Mouse (Mus musculus): ENCODE measurements around the gene Bfsp2. TPM values are rescaled to one million over a fixed set of nuclear protein-coding genes. Genes with fewer than 3 reads are reported as not detected.

Gene Bfsp2
- polyA plus RNA-seq, 1 experiment from 2014 or later: 0.60 TPM

GRCm38 (mm10) chr9:103475414-103475813, 4.8 kb downstream of the Bfsp2 start:
- 61% methylated on average over 6 of the region's 6 CpGs for WGBS (ENCODE audit: insufficient replicate concordance)
- no peaks in the 10 kb centered on the region for H3K9me3 ChIP-seq (replicated peaks; ENCODE audit: control insufficient read depth, low read length)
- no peaks in the 10 kb centered on the region for H3K27me3 ChIP-seq (ENCODE audit: control insufficient read depth, insufficient read depth, low read length)
- no peak overlapping the region for H3K27ac ChIP-seq (ENCODE audit: low read depth, low read length)
- peaks cover 19% of the 10 kb centered on the region for H3K4me1 ChIP-seq (ENCODE audit: control insufficient read depth, insufficient read depth, low read length)
- no peak overlapping the region for H3K4me2 ChIP-seq
- no peak overlapping the region for H3K9ac ChIP-seq (ENCODE audit: low read depth, low read length)
- no peak overlapping the region for H3K4me3 ChIP-seq (ENCODE audit: low read depth, low read length)
- no peaks in the 10 kb centered on the region for H3K36me3 ChIP-seq (ENCODE audit: control insufficient read depth, insufficient read depth, low read length)
- ATAC-seq (replicated peaks; ENCODE audit: insufficient number of reproducible peaks, low FRiP score, low TSS enrichment): no peak

- no peak overlapping the region for H3K27ac ChIP-seq (ENCODE audit: low read depth, low read length)
- WGBS (ENCODE audit: insufficient replicate concordance): 47% methylated on average over 13 of the region's 13 CpGs
- no peak overlapping the region for H3K4me2 ChIP-seq
- H3K4me1 ChIP-seq (ENCODE audit: control insufficient read depth, insufficient read depth, low read length): peaks cover 14% of the 10 kb centered on the region
- no peaks in the 10 kb centered on the region for H3K9me3 ChIP-seq (replicated peaks; ENCODE audit: control insufficient read depth, low read length)
- no peaks in the 10 kb centered on the region for H3K36me3 ChIP-seq (ENCODE audit: control insufficient read depth, insufficient read depth, low read length)
- H3K27me3 ChIP-seq (ENCODE audit: control insufficient read depth, insufficient read depth, low read length): no peaks in the 10 kb centered on the region
- no peak overlapping the region for H3K4me3 ChIP-seq (ENCODE audit: low read depth, low read length)
- H3K9ac ChIP-seq (ENCODE audit: low read depth, low read length): no peak overlapping the region
- ATAC-seq (replicated peaks; ENCODE audit: insufficient number of reproducible peaks, low FRiP score, low TSS enrichment): no peak
Observed at GRCm38 (mm10) chr9:103473915-103474688, 6.1 kb downstream of the Bfsp2 start.

GRCm38 (mm10) chr9:103471784-103472183, 8.4 kb downstream of the Bfsp2 start:
- H3K9ac ChIP-seq (ENCODE audit: low read depth, low read length): 0 out of 2 replicates have a peak overlapping the region, but pooled peaks have one; percentile 16
- no peaks in the 10 kb centered on the region for H3K9me3 ChIP-seq (replicated peaks; ENCODE audit: control insufficient read depth, low read length)
- no peaks in the 10 kb centered on the region for H3K27me3 ChIP-seq (ENCODE audit: control insufficient read depth, insufficient read depth, low read length)
- no peak overlapping the region for H3K27ac ChIP-seq (ENCODE audit: low read depth, low read length)
- peak overlapping the region; percentile 38; the same call in 1 of the 2 replicates for H3K4me2 ChIP-seq
- H3K36me3 ChIP-seq (ENCODE audit: control insufficient read depth, insufficient read depth, low read length): no peaks in the 10 kb centered on the region
- H3K4me3 ChIP-seq (ENCODE audit: low read depth, low read length): no peak overlapping the region
- ATAC-seq (replicated peaks; ENCODE audit: insufficient number of reproducible peaks, low FRiP score, low TSS enrichment): no peak
- WGBS (ENCODE audit: insufficient replicate concordance): 36% methylated on average over 11 of the region's 11 CpGs
- H3K4me1 ChIP-seq (ENCODE audit: control insufficient read depth, insufficient read depth, low read length): peaks cover 14% of the 10 kb centered on the region

GRCm38 (mm10) chr9:103469516-103469915, 10.7 kb downstream of the Bfsp2 start:
- H3K27me3 ChIP-seq (ENCODE audit: control insufficient read depth, insufficient read depth, low read length): no peaks in the 10 kb centered on the region
- ATAC-seq (replicated peaks; ENCODE audit: insufficient number of reproducible peaks, low FRiP score, low TSS enrichment): no peak
- no peak overlapping the region for H3K27ac ChIP-seq (ENCODE audit: low read depth, low read length)
- peaks cover 11% of the 10 kb centered on the region for H3K4me1 ChIP-seq (ENCODE audit: control insufficient read depth, insufficient read depth, low read length)
- no peak overlapping the region for H3K4me3 ChIP-seq (ENCODE audit: low read depth, low read length)
- H3K9me3 ChIP-seq (replicated peaks; ENCODE audit: control insufficient read depth, low read length): no peaks in the 10 kb centered on the region
- H3K36me3 ChIP-seq (ENCODE audit: control insufficient read depth, insufficient read depth, low read length): no peaks in the 10 kb centered on the region
- WGBS (ENCODE audit: insufficient replicate concordance): 64% methylated on average over 5 of the region's 5 CpGs
- H3K4me2 ChIP-seq: no peak overlapping the region
- H3K9ac ChIP-seq (ENCODE audit: low read depth, low read length): no peak overlapping the region

DNA sequence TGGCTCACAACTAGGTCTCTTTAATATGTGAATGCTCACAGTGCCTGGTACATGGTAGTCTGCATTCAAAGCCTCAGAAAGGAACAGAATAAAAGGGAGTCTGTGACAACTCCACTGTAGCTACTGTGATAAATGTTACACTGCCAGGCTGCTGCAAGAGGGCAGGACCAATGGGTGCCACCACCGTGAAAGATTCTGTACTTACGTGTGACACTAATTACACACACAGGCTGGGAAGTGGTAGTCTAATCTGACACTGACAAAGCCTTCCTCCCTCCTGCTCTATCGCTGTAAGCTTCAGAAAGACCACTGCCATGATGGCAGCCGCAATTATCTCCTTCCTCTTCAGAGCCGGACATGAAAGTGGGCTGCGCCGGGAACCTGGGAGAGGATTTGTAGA, 11.3 kb downstream of the Bfsp2 start:
- Histone ChIP-seq H3K9ac (ENCODE audit: low read depth, low read length) (no peak overlapping the region), H3K36me3 (ENCODE audit: control insufficient read depth, insufficient read depth, low read length) (no peaks in the 10 kb centered on the region), H3K4me1 (ENCODE audit: control insufficient read depth, insufficient read depth, low read length) (peaks cover 8% of the 10 kb centered on the region; the same call in 1 of the 2 replicates), H3K27me3 (ENCODE audit: control insufficient read depth, insufficient read depth, low read length) (no peaks in the 10 kb centered on the region), H3K27ac (ENCODE audit: low read depth, low read length) (no peak overlapping the region), H3K4me3 (ENCODE audit: low read depth, low read length) (no peak overlapping the region), H3K4me2 (no peak overlapping the region), H3K9me3 (replicated peaks; ENCODE audit: control insufficient read depth, low read length) (no peaks in the 10 kb centered on the region)
- 79% methylated on average over 7 of the region's 7 CpGs for WGBS (ENCODE audit: insufficient replicate concordance)
- no peak for ATAC-seq (replicated peaks; ENCODE audit: insufficient number of reproducible peaks, low FRiP score, low TSS enrichment)

- no peak overlapping the region for H3K27ac ChIP-seq (ENCODE audit: low read depth, low read length)
Observed at GRCm38 (mm10) chr9:103465711-103466220, 14.5 kb downstream of the Bfsp2 start.

GRCm38 (mm10) chr9:103465293-103465692, 14.9 kb downstream of the Bfsp2 start:
- no peak overlapping the region for H3K4me3 ChIP-seq (ENCODE audit: low read depth, low read length)
- no peaks in the 10 kb centered on the region; the same call in 1 of the 2 replicates for H3K27me3 ChIP-seq (ENCODE audit: control insufficient read depth, insufficient read depth, low read length)
- no peak for ATAC-seq (replicated peaks; ENCODE audit: insufficient number of reproducible peaks, low FRiP score, low TSS enrichment)
- no peak overlapping the region for H3K4me2 ChIP-seq
- H3K9me3 ChIP-seq (replicated peaks; ENCODE audit: control insufficient read depth, low read length): no peaks in the 10 kb centered on the region
- no peak overlapping the region for H3K9ac ChIP-seq (ENCODE audit: low read depth, low read length)
- WGBS (ENCODE audit: insufficient replicate concordance): 77% methylated on average over 1 of the region's 1 CpGs
- H3K4me1 ChIP-seq (ENCODE audit: control insufficient read depth, insufficient read depth, low read length): no peaks in the 10 kb centered on the region
- H3K36me3 ChIP-seq (ENCODE audit: control insufficient read depth, insufficient read depth, low read length): no peaks in the 10 kb centered on the region
- no peak overlapping the region for H3K27ac ChIP-seq (ENCODE audit: low read depth, low read length)

More at GRCm38 (mm10) chr9:103465711-103466220, 14.5 kb downstream of the Bfsp2 start:
- Histone ChIP-seq H3K4me2 (no peak overlapping the region), H3K27me3 (ENCODE audit: control insufficient read depth, insufficient read depth, low read length) (no peaks in the 10 kb centered on the region; the same call in 1 of the 2 replicates), H3K4me1 (ENCODE audit: control insufficient read depth, insufficient read depth, low read length) (no peaks in the 10 kb centered on the region), H3K9ac (ENCODE audit: low read depth, low read length) (no peak overlapping the region), H3K9me3 (replicated peaks; ENCODE audit: control insufficient read depth, low read length) (no peaks in the 10 kb centered on the region), H3K4me3 (ENCODE audit: low read depth, low read length) (no peak overlapping the region), H3K36me3 (ENCODE audit: control insufficient read depth, insufficient read depth, low read length) (no peaks in the 10 kb centered on the region)
- 75% methylated on average over 13 of the region's 13 CpGs for WGBS (ENCODE audit: insufficient replicate concordance)
- no peak for ATAC-seq (replicated peaks; ENCODE audit: insufficient number of reproducible peaks, low FRiP score, low TSS enrichment)

GRCm38 (mm10) chr9:103463833-103464232, 16.4 kb downstream of the Bfsp2 start:
- ATAC-seq (replicated peaks; ENCODE audit: insufficient number of reproducible peaks, low FRiP score, low TSS enrichment): no peak
- WGBS (ENCODE audit: insufficient replicate concordance): 73% methylated on average over 6 of the region's 6 CpGs
- no peak overlapping the region for H3K4me2 ChIP-seq
- no peaks in the 10 kb centered on the region for H3K36me3 ChIP-seq (ENCODE audit: control insufficient read depth, insufficient read depth, low read length)
- no peak overlapping the region for H3K4me3 ChIP-seq (ENCODE audit: low read depth, low read length)
- H3K27ac ChIP-seq (ENCODE audit: low read depth, low read length): no peak overlapping the region
- no peak overlapping the region for H3K9ac ChIP-seq (ENCODE audit: low read depth, low read length)
- H3K4me1 ChIP-seq (ENCODE audit: control insufficient read depth, insufficient read depth, low read length): no peaks in the 10 kb centered on the region
- no peaks in the 10 kb centered on the region for H3K9me3 ChIP-seq (replicated peaks; ENCODE audit: control insufficient read depth, low read length)
- no peaks in the 10 kb centered on the region; the same call in 1 of the 2 replicates for H3K27me3 ChIP-seq (ENCODE audit: control insufficient read depth, insufficient read depth, low read length)
